Mouse (Mus musculus): ENCODE data around the gene R3hdm2.

Gene R3hdm2

DNA sequence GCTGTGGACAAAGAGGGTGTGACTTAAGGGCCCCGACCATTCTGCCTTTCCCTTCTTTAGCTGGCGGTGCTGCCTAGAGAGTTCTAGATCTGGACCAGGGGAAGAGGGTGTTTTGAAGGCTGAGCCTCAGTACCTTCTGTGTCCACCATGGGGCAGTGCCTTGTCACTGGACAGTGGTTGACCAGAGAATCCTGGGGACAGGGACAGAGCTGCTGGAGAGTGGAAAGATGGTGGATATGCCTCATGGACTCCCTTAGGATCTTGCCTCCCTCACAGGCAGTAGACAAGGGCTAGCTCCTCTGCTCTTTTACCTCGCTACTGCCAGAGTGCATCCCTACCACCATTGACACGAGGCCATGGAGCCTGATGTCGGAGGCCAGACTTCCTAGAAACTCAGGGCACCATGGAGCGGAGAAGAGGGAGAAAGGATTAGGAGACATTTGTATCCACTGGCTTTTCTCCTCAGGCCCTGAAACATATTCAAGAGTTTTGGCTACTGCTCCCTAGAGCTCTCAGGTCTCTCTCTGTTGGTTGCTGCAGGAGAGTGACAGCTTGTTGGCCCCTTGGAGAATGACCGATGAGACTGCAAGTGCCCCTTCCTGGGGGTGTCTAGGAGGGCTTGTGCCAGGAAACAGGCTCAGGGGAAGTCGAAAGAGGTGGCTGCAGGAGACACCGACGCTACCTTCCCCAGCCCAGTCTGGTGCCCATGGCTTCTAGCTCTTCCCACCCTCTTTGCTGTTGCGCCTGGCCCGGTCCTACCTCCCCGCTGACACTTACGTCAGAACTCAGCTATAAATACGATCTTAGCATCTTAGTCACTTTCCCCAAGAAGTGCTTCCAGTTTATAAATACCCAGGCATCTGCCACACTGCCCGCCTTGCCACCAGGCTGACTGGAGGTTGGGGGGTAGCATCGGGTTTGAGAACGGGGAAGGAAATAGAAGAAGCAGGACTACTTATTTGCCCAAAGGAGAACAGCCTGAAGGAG, 25.9 kb upstream of the R3hdm2 start, which contains the start of gene Inhbe:
Inhbe (minus strand) TSS at position 503 of the 987 bp plus-strand sequence.
- DNase-seq (ENCODE audit: low read depth), result no peak

DNA sequence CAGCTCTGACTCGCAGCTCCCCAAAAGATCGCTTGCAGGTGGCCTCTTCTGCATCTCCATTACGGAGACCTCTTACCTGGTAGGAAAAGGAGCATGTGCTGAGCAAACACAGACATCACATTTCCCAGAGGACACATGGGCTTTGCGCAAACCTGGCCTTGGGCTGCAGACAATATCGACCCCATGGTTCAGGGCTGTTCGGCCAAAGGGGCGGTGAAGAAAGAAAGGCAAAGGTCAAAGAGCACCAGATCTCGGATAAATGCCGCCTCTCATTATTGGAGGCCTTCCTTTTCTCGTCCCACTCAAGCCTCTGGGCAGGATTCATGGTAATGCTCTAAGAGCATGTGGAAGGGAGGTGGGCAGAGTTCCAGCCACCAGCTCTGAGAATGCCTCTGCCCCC, 24.8 kb upstream of the R3hdm2 start:
- DNase-seq (ENCODE audit: low read depth), result no peak

DNA sequence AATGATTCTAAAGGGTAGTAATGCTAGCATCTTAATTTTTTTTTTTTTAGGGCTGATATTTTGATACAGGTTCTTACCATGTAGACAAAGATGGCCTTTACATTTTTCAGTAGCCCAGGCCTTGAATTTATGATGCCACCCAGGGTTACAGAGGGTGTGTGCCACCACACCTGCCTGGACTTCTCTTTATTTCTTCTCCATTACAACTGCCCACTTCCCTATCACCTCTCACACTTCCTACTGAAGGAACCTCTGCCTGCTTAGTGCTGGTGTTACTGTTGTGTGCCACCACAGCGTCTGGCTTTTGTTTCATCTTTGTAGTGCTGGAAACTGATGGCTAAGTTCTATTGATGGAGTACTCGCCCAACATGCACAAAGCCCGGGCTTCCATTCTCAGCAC, 19.4 kb upstream of the R3hdm2 start:
- DNase-seq (ENCODE audit: low read depth), result no peak

DNA sequence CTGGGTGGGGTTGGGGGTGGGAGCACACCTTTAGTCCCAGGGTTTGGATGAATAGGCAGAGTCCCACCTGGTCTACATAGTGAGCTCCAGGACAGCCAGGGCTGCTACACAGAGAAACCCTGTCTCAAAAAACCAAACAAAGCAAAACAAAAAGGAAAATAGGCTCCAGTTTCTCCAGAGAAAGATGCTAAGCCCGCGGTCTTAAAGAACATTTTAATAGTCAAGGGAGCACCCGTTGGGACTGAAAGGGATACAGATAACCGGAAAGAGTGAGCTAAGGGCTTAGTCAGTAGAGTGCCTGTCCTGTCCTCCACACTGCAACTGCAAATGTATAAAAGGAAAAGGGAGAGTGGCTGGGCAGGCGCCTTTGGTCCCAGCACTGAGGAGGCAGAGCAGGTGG, 13.0 kb upstream of the R3hdm2 start:
- DNase-seq (ENCODE audit: low read depth), result no peak

DNA sequence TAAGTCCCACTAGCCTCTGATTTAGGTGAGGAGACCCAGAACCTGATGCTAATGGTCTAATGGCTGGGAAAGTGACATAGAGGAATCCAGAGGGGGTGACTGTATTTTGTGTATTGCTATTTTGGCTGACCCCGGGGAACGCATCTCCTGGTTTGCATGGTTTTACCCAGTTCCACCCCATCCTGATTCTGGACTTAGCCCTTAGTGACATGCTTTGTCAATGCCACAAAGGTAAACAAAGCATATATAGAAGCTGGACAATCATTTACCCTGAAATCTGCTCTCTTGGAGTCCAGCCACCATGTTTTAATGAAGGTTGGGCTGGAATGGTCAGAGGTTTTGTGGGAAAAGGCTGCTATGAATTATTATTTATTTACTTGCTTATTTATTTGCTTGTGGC, 11.9 kb upstream of the R3hdm2 start:
- DNase-seq (ENCODE audit: low read depth), result no peak

DNA sequence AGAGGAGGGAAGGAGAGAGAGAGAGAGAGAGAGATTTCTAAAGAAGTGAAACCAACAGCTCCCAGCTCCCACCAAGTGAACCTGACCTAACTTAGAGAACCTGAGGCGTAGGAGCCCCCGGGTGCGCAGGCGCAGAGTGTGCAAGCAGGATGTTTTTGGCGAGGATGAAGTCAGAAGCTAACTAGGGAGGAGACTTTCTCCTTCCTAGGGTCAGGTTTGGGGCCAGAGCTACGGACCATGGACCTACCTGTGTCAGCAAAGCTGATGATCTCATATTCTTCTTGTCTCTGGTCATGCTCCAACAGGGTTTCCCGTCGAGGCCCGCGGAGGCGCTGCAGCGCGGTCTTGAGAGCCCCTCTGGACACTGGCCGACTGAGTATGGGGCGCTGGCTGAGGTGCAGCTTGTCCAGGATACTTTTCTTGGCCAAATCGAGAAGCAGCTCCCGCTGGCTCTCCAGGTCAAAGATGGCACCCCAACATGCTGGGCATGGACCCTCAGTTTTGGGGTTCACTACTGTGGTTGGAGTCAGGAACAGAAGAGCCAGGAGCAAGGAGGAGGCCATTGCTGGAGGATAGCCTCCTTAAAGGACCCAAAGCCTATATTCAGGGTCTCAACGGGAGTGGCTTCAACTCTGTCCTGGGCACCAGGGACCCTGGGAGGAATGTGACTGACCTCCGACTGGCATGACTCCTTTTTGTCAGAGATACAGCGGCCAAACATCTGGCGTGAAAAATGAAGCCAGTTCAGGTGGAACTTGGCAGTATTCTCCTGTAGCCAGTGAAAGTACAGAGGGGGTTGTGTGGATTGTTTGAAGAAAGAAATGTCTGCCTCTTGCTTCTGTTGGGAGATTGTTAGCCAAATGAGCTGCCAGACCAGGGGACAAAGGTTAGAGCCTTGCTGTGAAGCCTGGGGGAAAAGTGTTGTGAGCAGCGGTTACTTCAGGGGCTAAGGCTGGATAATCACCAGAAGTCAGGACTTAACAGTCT, 10.0 kb upstream of the R3hdm2 start, which contains the start of gene Inhbc:
Inhbc (minus strand) TSS at position 598 of the 987 bp plus-strand sequence.
- DNase-seq (ENCODE audit: low read depth), result no peak

DNA sequence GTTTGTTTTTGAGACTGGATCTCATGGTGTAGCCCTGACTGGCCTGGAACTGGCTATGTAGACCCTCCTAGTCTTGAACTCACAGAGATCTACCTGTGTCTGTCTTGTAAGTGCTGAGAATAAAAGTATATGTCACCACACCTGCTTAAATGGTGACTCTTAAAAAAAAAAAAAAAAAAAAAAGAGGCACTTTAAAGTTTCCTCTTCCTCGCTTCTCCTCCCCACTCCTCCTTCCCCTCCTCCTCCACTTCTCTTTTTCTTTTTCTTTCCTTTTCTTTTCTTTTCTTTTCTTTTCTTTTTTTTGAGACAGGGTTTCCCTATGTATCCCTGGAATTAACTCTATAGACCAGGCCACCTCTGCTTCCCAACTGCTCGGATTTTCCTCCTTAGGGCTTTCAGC, 9.1 kb upstream of the R3hdm2 start:
- DNase-seq (ENCODE audit: low read depth), result no peak

DNA sequence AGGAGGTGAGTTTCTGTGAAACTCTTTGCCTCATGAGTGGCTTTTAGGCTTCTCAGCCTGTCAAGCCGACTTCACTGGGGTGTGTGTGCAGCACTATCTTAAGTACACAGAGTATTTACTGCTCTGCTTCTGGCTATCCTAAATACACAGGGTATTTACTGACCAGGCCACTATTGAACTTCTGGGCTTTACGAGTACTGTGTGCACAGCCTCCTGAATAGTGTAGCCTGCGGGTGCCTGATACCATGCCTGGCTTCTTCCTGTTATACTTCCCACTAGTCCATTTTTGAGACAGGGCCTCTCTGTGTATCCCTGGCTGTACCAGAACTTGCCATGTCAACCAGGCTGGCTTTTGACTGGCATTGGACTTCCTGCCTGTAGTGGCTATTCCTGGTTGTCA, 2.4 kb upstream of the R3hdm2 start:
- DNase-seq (ENCODE audit: low read depth), result no peak

DNA sequence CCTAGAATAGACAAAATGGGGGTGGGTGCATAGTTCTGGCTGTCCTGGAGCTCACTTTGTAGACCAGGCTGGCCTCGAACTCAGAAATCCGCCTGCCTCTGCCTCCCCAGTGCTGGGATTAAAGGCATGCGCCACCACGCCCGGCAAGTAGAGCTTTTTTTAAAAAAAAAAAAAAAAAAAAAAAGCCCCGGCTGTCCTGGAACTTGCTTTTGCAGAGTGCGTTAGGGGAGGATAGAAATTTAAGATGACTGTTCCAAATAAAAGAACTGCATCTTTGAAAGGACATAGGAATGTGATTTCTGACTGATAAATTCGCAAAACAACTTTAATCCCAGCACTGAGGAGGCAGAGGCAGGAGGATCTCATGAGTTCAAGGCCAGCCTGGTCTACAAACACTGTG, 473 bp upstream of the R3hdm2 start:
- no peak for DNase-seq (ENCODE audit: low read depth)

DNA sequence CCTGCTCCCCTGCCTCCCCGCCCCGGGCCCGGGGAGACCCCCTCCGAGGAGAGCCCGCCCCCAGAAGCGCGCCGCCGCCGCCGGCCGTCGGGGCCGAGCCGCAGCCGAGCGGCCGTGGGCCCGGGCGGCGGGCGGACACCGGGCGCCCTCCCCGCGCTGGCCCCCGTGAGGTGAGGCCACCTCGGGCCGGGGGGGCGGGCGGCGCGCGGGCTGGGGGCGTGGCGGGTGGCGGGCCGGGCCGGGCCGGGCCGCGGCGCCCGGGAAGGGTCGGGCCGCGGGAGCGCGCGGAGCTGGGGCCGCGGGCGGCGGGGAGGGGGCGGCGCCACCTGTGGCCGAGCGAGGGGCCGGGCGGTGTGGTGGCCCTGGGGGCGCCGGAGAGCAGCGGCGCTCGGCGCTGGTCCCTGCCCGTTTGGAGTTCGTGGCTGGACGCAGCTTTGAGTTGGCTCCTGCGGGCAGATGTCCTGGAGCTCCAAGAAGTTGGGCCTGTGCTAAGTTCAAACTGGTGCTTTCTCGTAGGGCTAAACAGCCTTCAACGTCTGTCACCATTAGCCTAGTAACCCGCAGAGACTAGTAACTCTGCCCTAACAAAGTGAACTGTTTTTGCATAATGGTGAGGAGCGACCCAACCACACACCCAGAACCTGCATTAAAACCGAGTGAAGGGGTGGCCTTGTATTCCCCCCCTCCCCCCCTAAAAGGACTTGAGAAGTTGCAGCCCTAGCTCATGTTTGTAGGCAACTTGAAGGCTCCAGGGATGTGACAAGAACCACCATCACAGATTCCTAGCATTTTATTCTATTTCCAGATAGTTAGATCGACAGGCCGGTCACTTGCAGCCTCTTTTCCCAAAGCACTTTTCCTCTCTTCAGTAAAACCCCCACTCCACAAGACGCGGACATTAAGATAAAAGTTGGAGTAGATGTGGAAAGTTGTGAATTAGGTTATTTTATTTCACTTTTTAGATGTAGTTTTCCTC, 928 bp downstream of the R3hdm2 start:
- peak; percentile 74 for DNase-seq (ENCODE audit: low read depth)

DNA sequence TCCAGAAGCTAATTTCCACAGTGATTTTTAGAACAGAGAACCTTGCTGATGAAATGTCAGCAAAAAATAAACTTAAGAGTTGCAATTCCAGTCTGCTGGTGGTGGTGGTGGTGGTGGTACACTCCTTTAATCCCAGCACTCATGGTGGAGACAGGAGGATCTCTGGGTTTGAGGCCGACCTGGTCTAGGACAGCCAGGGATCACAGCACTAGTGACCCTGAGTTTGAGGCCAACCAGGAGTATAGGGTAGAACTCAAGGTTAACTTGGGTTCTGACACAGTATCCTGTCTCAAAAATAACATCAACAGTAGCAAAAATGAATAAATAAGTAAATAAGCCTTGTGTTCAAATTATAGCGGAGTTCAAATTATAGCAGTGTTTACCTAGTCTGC, 1.6 kb downstream of the R3hdm2 start:
- peak; percentile 18 for DNase-seq (ENCODE audit: low read depth)

DNA sequence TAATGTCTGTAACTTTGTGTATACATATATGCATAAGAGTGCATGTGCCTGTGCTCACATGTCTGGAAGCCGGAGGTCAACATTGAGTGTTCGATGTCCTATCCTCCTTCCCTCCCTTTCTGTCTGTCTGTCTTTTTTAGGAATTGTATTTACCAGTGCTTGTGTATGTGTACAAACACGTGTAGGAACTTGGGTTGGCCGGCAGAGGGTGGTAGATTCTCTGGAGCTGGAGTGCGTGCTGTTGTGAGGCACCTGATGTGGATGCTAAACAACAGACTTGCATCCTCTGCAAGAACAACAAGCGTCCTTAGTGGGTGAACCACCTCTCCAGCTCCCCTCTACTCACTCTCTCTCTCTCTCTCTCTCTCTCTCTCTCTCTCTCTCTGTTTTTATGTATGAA, 11.6 kb downstream of the R3hdm2 start:
- no peak for DNase-seq (ENCODE audit: low read depth)

DNA sequence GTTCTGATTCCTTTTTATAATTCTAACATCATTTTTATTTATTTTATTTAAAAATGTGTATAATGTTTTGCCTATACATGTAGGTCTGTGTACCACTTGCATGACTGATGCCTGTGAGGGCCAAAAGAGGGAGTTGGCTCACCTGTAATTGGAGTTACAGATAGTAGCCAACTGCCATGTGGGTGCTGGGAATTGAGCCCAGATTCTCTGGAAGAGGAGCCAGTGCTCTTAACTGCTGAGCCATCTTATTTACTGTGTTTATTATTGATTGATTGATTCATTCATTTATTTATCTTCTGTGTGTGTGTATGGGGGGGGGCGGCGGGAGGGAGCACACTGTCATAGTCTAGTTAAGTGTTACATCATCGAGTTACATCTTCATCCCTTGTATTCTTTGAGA, 24.6 kb downstream of the R3hdm2 start:
- no peak for DNase-seq (ENCODE audit: low read depth)

DNA sequence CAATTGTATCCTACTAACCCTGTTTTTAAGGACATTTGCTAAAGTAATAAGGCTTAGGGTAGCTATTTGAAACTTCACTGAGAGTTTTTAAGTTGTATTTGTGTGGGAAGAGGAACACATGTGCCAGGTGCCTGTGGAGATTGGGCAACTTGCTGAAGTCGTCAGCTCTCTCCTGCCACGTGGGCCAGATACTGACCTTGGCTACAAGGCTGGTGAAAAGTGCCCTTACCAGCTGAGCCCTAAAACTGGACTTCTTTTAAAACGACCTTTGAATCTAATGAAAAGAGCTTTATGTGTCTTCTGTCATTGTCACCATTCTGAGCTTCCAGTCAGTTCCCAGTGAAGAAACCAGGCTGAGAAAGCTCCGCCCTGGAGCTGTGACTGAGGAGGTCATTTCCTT, 27.3 kb downstream of the R3hdm2 start:
- DNase-seq (ENCODE audit: low read depth), result no peak

DNA sequence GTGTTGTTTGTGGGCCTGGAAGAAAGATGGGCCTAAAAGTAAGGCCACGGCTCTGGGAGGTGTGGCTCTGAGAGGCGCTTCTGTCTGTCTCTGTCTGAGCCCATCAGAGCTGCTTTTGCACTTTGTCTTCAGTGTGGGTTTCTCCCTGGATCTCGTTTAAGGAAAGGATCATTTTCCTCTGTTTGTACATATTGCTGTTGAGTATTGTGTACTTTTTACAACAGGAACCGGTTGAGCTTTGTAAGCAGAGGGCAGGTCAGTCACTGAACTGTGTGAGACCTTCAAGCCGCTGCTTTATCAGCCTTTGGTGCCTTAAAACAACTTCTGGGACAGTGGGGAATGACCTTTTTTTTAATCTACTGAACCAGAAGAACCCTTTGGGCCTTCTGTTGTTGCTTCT, 32.0 kb downstream of the R3hdm2 start:
- no peak for DNase-seq (ENCODE audit: low read depth)

DNA sequence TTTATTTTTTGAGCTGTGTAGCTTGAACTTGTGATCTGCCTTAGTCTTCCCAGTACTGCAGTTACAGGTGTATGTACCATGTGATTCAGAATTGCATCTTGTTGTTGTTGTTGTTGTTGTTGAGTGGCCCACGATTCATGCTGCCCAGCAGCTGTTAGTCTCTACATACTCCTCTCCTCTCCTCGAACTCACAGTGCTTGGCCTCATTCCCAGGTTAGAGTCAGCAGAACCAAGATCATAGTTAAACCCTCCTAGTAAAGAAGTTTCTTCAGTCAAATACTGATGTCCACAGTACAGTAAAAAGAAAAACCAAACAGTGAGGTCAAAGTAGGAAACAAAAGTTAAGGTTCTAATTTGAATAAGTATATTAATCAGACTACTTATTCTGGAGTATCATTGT, 32.6 kb downstream of the R3hdm2 start:
- DNase-seq (ENCODE audit: low read depth), result no peak

DNA sequence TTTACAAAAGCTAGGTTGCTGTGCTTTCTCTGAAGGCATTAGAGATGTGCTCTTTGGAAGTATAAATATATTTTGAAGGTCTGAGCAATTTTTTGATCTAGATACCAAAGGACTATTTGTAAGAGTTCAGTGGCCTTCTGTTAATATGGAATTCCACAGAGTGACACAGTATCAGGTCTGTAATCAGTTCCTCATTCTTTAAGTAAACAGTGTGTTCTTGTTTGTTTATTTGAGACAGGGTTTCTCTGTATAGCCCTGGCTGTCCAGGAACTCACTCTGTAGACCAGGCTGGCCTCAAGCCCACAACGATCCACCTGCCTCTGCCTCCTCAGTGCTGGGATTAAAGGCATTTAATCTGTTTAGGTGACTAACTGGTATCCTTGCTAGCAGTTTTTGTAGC, 33.5 kb downstream of the R3hdm2 start:
- DNase-seq (ENCODE audit: low read depth), result no peak

DNA sequence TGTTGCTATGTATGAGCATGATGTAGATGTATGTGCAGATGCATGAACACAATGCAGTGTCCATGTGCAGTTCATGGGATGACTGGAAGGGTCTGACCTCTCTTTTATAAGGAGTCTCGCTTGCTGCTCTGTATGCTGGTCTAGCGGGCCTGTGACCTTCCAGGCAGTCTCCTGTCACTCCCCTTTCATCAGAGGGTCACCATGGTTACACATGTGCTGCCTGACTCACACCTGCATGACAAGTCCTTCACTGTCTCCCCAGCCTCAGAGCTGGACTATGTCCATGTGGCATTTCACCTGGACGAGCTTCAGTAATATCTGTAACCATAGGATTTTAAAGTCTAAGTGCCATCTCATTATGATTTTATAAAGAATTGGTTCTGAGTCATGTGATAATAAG, 34.0 kb downstream of the R3hdm2 start:
- no peak for DNase-seq (ENCODE audit: low read depth)

DNA sequence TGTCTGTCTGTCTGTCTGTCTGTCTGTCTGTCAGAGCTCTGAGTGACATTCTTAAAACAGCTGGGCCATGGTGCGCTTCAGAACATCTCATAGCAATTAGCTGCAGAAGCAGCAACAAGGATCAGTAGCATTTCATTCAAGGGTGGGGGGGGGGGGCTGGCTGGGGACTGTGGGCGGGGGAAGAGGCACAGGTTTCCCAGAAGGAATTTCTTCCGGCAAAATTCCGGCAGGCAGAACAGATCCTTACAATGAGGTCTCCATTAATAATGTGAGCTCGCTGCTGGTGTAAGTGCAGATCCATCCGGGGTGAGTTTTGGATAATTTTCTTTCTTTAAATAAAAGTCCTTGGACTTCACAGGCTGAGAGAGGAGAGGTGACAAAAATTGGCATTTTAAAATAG, 40.0 kb downstream of the R3hdm2 start:
- DNase-seq (ENCODE audit: low read depth), result no peak

DNA sequence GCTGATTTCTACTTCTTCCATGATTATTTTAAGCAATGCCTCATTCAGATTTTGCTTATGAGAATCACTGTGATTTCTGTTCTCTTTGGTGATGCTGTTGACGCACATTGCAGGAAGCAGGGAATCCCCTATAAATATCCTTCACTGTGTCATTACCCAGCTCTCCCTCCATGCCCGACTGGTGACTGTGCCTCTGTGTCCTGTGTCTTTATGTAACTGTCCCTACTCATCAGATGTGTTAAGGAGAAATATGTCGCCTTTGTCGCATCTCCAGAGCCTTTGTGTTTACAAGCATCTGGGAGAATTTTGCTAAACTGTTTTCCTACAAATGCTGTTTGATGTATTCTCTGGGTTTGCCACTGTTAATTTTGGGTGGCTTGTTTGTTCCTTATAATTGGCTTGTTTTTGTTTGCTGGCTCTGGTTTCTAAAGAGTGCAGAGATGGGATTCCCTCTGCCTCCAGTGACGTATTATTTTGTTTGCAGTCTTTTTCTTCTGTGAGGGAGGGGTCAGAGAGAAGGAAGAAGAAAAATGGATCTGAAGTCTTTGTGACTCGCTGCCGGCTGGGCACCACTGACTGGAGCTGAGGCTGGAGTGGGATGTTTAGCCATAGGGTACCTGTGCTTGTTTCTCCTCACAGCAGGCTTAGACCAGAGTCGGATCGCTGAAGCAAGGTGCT, 40.7 kb downstream of the R3hdm2 start:
- DNase-seq (ENCODE audit: low read depth), result peak; percentile 5

DNA sequence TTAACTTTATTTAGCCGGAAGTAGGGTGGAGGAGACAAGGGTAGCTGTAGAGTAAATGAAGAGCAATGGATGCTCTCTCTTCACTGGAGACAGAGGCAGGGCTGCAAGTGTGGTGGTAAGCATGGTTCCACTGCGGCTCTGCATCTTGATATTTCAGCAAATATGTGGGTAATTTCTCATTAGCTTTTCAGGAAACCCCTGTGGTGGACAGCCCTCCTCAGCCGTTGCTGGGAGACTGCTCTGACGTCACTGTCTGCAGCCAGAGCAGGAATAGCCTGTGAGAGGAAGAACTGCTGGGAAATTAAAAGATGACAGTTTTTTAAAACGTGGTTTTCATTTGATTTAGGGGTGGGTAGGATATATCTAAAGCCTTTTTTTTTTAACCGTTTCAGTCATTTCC, 41.9 kb downstream of the R3hdm2 start:
- DNase-seq (ENCODE audit: low read depth), result no peak
